Mouse (Mus musculus) hindbrain, embryonic 14.5 days (tissue): Measurements from ENCODE around the gene Snai1. TPM values are rescaled to one million over a fixed set of nuclear protein-coding genes. Genes with fewer than 3 reads are reported as not detected.

ENCODE experiments used
- ATAC-seq: fragments of 200-750 bp; cut with Nextera tagmentation; 2 replicates; pipeline ENCODE4 v1.8.0; 2017; ENCODE audit warnings: moderate number of reproducible peaks, mild to moderate bottlenecking, moderate TSS enrichment, moderate library complexity; ENCODE audit not compliant: low FRiP score
- DNase-seq: peaks from one replicate; pipeline ENCODE4 v3.0.0-alpha.2; 2015; ENCODE audit warnings: low spot score
- H3K27ac ChIP-seq: fragments of 300-500 bp; sonication (generic); 2 replicates; pipeline ENCODE4 v1.5.1; 2014; ENCODE audit warnings: mild to moderate bottlenecking, moderate library complexity
- H3K27me3 ChIP-seq: fragments of 300-500 bp; sonication (generic); 2 replicates; pipeline ENCODE4 v1.6.1; 2014; ENCODE audit warnings: mild to moderate bottlenecking, low read length, mixed read lengths; ENCODE audit not compliant: control insufficient read depth, insufficient read depth
- H3K36me3 ChIP-seq: fragments of 300-500 bp; sonication (generic); replicated peaks from 2 replicates; pipeline ENCODE4 v1.6.1; 2014; ENCODE audit not compliant: control insufficient read depth, insufficient read depth
- H3K4me1 ChIP-seq: fragments of 300-500 bp; sonication (generic); replicated peaks from 2 replicates; pipeline ENCODE4 v1.6.1; 2014; ENCODE audit warnings: antibody characterized with exemption, low read length, mixed read lengths; ENCODE audit not compliant: control insufficient read depth, insufficient read depth
- H3K4me2 ChIP-seq: fragments of 300-500 bp; sonication (generic); replicated peaks from 2 replicates; pipeline ENCODE4 v1.6.1; 2014; ENCODE audit warnings: mild to moderate bottlenecking, moderate library complexity
- H3K4me3 ChIP-seq: fragments of 300-500 bp; sonication (generic); replicated peaks from 2 replicates; pipeline ENCODE4 v1.5.1; 2014; ENCODE audit warnings: mild to moderate bottlenecking, low read length
- H3K9ac ChIP-seq: fragments of 300-500 bp; sonication (generic); 2 replicates; pipeline ENCODE4 v1.6.1; 2014
- H3K9me3 ChIP-seq: fragments of 300-500 bp; sonication (generic); 2 replicates; pipeline ENCODE4 v1.6.1; 2016; ENCODE audit warnings: low read length; ENCODE audit not compliant: control insufficient read depth
- WGBS: fragments of 180-500 bp; shearing (Covaris S2); extraction: QIAGEN DNeasy Blood & Tissue Kit; methylation state at CpG from one replicate; pipeline ENCODE4 v1.1.7; 2014; 5-methylcytosine and 5-hydroxymethylcytosine counted together
- polyA plus RNA-seq: library from polyadenylated mRNA; unstranded; fragments of >200 nt; fragmentation: Nextera tagmentation; extraction: Ambion mirVana; gene quantifications from 2 replicates; pipeline ENCODE4 v1.2.1, GENCODE M21; 2014

Gene Snai1
- polyA plus RNA-seq, 1 experiment from 2014 or later: 7.5 TPM

DNA sequence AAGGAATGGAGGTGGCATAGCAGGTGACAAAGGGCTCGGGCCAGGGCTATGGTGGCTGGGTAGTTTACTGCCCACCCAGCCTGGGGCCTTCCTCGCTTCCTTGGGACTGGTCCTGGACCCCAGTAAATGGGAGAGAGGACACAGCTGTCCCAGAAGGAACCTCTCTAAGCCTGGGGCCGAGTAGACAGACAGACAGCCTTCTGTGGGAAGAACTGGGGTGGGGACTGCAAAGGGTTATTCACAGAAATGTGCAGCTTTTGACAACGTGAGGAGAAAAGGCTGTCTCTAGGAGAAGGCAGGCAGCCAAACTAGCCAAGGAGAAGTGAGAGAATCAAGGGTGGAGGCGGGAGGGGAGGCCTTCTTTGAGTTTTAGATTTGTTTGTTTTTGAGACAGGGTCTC, 6.5 kb downstream of the Snai1 start:
- WGBS: 68% methylated on average over 5 of the region's 5 CpGs
- Histone ChIP-seq H3K27ac (0 out of 2 replicates have a peak overlapping the region, but pooled peaks have one; percentile 5), H3K9me3 (no peaks in the 10 kb centered on the region), H3K27me3 (peaks cover 15% of the 10 kb centered on the region), H3K36me3 (no peaks in the 10 kb centered on the region), H3K4me3 (no peak overlapping the region), H3K4me2 (no peak overlapping the region), H3K9ac (no peak overlapping the region), H3K4me1 (peaks cover 7% of the 10 kb centered on the region; the same call in 1 of the 2 replicates)
- DNase-seq (no peak), ATAC-seq (no peak)

DNA sequence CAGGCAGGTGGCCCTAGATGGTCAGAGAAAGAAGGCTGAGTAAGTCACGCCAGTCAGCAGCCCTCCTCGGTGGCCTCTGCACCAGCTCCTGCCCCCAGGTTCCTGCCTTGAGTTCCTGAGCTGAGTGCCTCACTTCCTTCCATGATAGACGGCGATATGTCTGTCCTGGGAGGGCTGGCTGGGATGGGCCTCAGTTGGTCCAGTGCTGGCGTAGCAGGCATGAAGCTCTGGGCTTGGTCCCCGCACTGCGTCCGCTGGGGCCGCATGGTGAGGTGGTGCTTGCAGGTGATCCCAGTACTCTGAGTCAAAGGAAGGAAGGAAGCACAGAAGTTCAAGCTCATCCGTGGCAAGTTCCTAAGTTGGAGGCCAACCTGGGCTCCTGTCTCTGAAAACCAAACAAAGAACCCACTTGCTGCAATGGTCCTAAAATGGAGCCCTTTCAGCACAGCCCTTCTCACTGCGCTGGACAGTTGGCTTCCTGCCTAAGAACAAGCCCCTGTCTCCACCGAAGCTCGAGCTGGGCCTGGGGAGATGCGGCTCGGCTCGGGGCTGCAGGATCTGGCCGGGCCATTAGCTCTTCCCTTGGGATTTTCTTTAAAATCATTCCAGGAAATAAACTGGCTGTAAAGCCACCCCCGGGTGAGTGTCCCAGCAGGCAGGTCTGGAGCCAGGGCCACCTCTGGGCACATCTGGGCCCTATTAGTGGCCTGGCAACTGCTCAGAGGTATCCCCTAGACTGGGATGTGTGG, 8.6 kb downstream of the Snai1 start:
- Histone ChIP-seq H3K4me3 (no peak overlapping the region), H3K36me3 (no peaks in the 10 kb centered on the region), H3K4me2 (no peak overlapping the region), H3K9ac (no peak overlapping the region), H3K27ac (no peak overlapping the region), H3K27me3 (no peaks in the 10 kb centered on the region), H3K4me1 (peaks cover 7% of the 10 kb centered on the region; the same call in 1 of the 2 replicates), H3K9me3 (no peaks in the 10 kb centered on the region)
- 81% methylated on average over 18 of the region's 18 CpGs for WGBS
- no peak for ATAC-seq
- no peak for DNase-seq

DNA sequence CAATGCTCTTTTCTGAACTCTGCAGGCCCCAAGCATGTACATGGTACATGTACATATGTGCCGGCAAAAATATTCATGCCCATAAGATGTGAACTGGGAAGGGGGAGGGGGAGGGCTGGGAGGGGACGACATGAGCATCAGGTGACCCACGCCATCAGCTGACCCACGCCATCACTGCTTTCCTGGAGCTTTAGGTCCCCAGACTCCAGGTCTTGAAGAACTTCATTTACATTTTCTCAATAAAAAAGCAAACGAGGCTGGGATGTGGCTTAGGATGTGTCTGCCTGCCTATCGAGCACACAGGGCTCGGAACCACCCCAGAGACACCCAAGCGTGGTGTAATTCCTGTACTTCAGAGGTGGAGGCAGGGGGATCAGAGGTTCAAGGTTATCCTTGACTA, 9.4 kb downstream of the Snai1 start:
- 76% methylated on average over 8 of the region's 8 CpGs for WGBS
- Histone ChIP-seq H3K27me3 (no peaks in the 10 kb centered on the region), H3K36me3 (no peaks in the 10 kb centered on the region), H3K4me3 (no peak overlapping the region), H3K27ac (no peak overlapping the region), H3K9me3 (no peaks in the 10 kb centered on the region), H3K4me2 (no peak overlapping the region), H3K4me1 (peaks cover 7% of the 10 kb centered on the region; the same call in 1 of the 2 replicates), H3K9ac (no peak overlapping the region)
- no peak for DNase-seq
- ATAC-seq: no peak

DNA sequence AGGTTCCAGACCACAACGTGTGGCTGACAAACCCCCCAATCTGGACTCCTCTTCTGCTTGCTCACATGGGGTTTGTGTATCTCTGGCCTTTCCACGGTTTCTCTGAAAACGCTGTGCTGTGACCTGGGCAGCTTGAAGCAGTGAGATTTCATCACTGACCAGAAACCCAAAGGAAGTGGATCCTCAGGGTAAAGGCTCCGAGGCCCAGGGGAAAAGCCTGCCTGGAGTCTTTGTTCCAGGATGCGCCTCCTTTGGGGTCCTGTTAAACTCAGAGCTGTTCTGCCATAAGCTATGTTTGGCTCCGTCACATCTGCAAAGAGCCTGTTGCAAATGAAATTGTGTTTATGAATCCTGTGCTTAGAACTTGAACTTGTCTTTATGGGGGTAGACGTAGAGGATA, 11.0 kb downstream of the Snai1 start:
- Histone ChIP-seq H3K27me3 (no peaks in the 10 kb centered on the region), H3K4me1 (0 out of 2 replicates have a peak, but pooled peaks cover 2% of the 10 kb centered on the region), H3K36me3 (no peaks in the 10 kb centered on the region), H3K27ac (no peak overlapping the region), H3K4me2 (no peak overlapping the region), H3K9me3 (no peaks in the 10 kb centered on the region), H3K4me3 (no peak overlapping the region), H3K9ac (no peak overlapping the region)
- 88% methylated on average over 7 of the region's 7 CpGs for WGBS
- DNase-seq (no peak), ATAC-seq (no peak)

DNA sequence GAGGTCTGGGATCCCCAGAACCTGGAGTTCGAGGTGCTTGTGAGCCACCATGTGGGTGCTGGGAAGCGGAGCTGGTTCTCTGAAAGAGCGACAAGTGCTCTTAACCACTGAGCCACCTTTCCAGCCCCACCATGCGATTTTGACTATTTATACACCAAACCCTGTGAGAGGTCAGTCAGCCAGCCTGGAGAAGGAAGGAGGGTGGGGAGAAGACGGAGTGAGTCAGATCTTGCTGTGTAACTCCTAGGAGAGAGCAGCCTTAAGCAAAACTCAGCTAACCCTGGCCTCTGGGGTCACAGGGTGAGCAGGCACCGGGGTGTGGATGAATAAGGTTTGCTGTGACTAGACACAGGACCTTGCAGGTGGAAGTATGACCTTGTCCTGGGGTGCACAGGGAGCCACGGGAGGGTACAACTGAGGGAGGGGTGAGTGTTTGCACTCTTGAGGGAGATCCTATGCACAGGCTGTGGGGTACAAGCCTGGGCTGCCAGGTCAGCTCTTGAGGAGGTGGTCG, 12.4 kb downstream of the Snai1 start:
- ATAC-seq (no peak), DNase-seq (no peak)
- Histone ChIP-seq H3K4me3 (no peak overlapping the region), H3K9ac (no peak overlapping the region), H3K4me1 (no peaks in the 10 kb centered on the region), H3K36me3 (no peaks in the 10 kb centered on the region), H3K4me2 (no peak overlapping the region), H3K9me3 (no peaks in the 10 kb centered on the region), H3K27ac (no peak overlapping the region), H3K27me3 (no peaks in the 10 kb centered on the region)
- 81% methylated on average over 8 of the region's 8 CpGs for WGBS

DNA sequence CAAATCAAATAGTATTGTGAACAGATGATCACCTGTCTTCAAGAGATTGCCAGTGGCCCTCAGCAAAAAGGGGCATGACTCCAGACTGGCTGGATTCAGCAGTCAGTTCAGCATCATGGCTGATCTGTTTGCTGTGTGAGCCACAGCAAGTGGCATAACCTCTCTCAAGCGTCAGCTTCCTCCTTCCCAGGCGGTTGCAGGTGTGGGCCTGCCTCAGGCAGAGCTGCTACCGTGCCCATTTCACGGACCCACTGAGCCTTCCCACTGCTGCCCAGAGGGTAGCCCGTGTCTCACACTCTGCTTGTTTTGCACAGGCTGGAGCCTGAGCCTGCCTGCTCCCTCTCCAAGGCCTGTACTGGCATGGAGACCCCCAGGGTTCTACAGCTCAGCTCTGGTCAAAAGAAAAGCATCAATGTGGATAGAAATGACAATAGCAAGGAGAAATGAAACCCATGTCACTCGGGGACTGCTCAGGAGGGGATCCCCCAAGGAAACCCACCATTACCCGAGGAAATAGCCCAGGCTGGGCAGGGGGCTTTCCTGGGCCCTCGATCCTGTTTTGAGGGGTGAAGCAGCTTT, 13.4 kb downstream of the Snai1 start:
- Histone ChIP-seq H3K9ac (no peak overlapping the region), H3K4me1 (no peaks in the 10 kb centered on the region), H3K9me3 (no peaks in the 10 kb centered on the region), H3K27me3 (no peaks in the 10 kb centered on the region), H3K36me3 (no peaks in the 10 kb centered on the region), H3K27ac (no peak overlapping the region), H3K4me3 (no peak overlapping the region), H3K4me2 (no peak overlapping the region)
- WGBS: 73% methylated on average over 8 of the region's 8 CpGs
- ATAC-seq (no peak), DNase-seq (no peak)

DNA sequence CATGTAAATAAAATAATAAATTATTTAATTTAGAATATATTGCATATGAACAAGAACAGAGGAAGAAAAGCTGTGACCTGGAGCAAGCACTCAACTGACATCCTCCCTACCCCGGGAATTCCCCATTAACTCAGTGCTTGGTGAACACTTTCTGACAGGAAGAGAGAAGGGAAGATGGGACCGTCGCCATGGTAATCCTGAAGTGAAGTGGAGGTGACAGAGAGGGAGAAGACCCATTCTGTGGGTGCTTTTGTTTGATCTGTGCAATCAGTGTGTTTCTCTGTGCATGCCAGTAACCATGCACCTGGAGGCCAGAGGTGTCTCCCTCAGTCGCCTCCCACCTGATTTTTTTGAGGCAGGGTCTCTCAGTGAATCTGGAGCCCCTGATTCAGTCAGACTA, 14.3 kb downstream of the Snai1 start:
- Histone ChIP-seq H3K27ac (no peak overlapping the region), H3K27me3 (no peaks in the 10 kb centered on the region), H3K9me3 (no peaks in the 10 kb centered on the region), H3K36me3 (no peaks in the 10 kb centered on the region), H3K4me1 (no peaks in the 10 kb centered on the region), H3K4me2 (no peak overlapping the region), H3K9ac (no peak overlapping the region), H3K4me3 (no peak overlapping the region)
- ATAC-seq (no peak), DNase-seq (no peak)
- WGBS: 81% methylated on average over 4 of the region's 4 CpGs

DNA sequence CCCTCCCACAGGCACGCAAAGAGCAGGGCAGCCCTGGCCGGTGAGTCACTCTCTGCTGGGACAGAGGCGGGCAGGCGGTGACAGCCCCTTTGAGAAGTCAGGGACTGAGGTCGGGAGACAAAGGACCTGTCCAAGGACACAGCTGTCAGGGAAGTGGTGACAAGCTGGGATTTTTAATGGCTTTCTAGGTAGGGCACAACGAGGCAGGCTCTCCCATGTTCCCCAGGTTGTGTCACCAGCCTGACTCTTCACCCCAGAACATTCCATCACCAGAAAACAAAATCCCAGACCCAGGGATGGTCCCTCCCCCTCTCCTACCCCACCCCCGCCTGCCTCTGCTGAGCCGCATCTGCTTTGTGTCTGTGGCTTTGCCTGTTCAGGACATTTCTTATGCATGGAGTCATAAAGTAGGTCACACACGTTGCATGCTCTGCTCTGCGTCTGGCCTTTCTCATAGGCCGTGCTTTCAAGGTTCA, 15.0 kb downstream of the Snai1 start:
- ATAC-seq: no peak
- WGBS: 14% methylated on average over 11 of the region's 11 CpGs

DNA sequence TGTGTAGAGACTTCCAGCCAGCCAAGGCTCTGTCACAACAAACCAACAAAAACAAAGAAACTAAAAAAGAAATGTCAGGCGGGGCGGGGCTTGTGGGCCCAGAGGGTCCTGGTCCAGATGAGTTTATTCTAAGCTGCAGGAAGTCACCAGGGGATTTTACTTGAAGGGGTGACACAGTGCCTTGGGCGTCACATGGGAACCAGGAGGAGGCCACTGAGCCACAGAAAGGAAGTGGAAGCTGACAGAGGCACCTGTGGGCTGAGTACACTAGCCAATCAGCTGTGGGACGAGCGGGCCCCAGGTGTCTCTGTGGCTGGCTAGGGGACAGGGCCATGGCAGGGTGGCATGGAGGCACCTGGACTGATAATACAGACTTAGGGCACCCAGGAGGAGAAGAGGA, 17.8 kb downstream of the Snai1 start:
- Histone ChIP-seq H3K27me3 (no peaks in the 10 kb centered on the region; the same call in 1 of the 2 replicates), H3K27ac (no peak overlapping the region), H3K9ac (no peak overlapping the region), H3K36me3 (no peaks in the 10 kb centered on the region), H3K4me3 (no peak overlapping the region), H3K4me2 (no peak overlapping the region), H3K4me1 (0 out of 2 replicates have a peak, but pooled peaks cover 7% of the 10 kb centered on the region), H3K9me3 (no peaks in the 10 kb centered on the region)
- DNase-seq: no peak
- ATAC-seq: no peak
- 88% methylated on average over 5 of the region's 5 CpGs for WGBS

More for the DNA sequence above, 15.0 kb downstream of the Snai1 start:
- Histone ChIP-seq H3K9ac (no peak overlapping the region), H3K36me3 (no peaks in the 10 kb centered on the region), H3K4me3 (no peak overlapping the region), H3K4me2 (no peak overlapping the region), H3K27me3 (no peaks in the 10 kb centered on the region), H3K9me3 (no peaks in the 10 kb centered on the region), H3K4me1 (no peaks in the 10 kb centered on the region), H3K27ac (no peak overlapping the region)
- no peak for DNase-seq
